13 mouse cellular contexts compared by ENCODE assay signal in genomic region chr11:113198586-113198985, GRCm38 (mm10).
DNase-seq lines count a peak whose midpoint lies in the region; ATAC-seq lines count a peak whose summit lies in the region.
"Had no signal": no experiment of that assay in that cellular context is flagged by ENCODE, and none has a peak within 500 bp of the region (broad histone marks: within the 10 kb centered on the region; RNA-seq: fewer than 3 reads in every experiment).

No protein-coding gene starts in this region.

- no peaks in the 10 kb centered on the region for H3K9me3 ChIP-seq in limb, embryonic 11.5 days (ENCODE audit: control insufficient read depth, low read length)
- H3K9me3 ChIP-seq in limb, embryonic 10.5 days (replicated peaks), result no peaks in the 10 kb centered on the region
- H3K9me3 ChIP-seq in forebrain, embryonic 13.5 days (replicated peaks), result no peaks in the 10 kb centered on the region
- no peaks in the 10 kb centered on the region for H3K9me3 ChIP-seq in hindbrain, embryonic 16.5 days (ENCODE audit: control insufficient read depth, low read length)
- no peaks in the 10 kb centered on the region for H3K9me3 ChIP-seq in neural tube, embryonic 12.5 days

- ATAC-seq in limb, embryonic 11.5 days (ENCODE audit: insufficient number of reproducible peaks, low FRiP score, low TSS enrichment, low read depth), result no peak
- ATAC-seq in forebrain, embryonic 13.5 days, result no peak
- no peak for ATAC-seq in hindbrain, embryonic 16.5 days
- ATAC-seq in neural tube, embryonic 12.5 days (ENCODE audit: low FRiP score, low read depth), result no peak
- no peak for ATAC-seq in megakaryocyte, adult 5-6 weeks (ENCODE audit: poor library complexity, severe bottlenecking)

- no peaks in the 10 kb centered on the region for H3K36me3 ChIP-seq in limb, embryonic 11.5 days (ENCODE audit: control insufficient read depth, insufficient read depth, low read length)
- H3K36me3 ChIP-seq in limb, embryonic 10.5 days, result no peaks in the 10 kb centered on the region
- no peaks in the 10 kb centered on the region for H3K36me3 ChIP-seq in forebrain, embryonic 13.5 days (ENCODE audit: poor library complexity, severe bottlenecking)
- H3K36me3 ChIP-seq in hindbrain, embryonic 16.5 days (ENCODE audit: control insufficient read depth, insufficient read depth, low read length), result no peaks in the 10 kb centered on the region
- no peaks in the 10 kb centered on the region for H3K36me3 ChIP-seq in neural tube, embryonic 12.5 days

- 0 out of 2 replicates have a peak, but pooled peaks cover 2% of the 10 kb centered on the region for H3K27me3 ChIP-seq in limb, embryonic 11.5 days (ENCODE audit: control insufficient read depth, insufficient read depth, low read length)
- peaks cover 15% of the 10 kb centered on the region; the same call in 1 of the 2 replicates for H3K27me3 ChIP-seq in limb, embryonic 10.5 days (ENCODE audit: low read depth, poor library complexity, severe bottlenecking)
- H3K27me3 ChIP-seq in forebrain, embryonic 13.5 days, result no peaks in the 10 kb centered on the region
- no peaks in the 10 kb centered on the region for H3K27me3 ChIP-seq in hindbrain, embryonic 16.5 days (replicated peaks; ENCODE audit: control insufficient read depth, insufficient read depth, low read length)
- H3K27me3 ChIP-seq in neural tube, embryonic 12.5 days (replicated peaks), result no peaks in the 10 kb centered on the region

- peak overlapping the region; percentile 96 for H3K4me2 ChIP-seq in limb, embryonic 11.5 days (ENCODE audit: low read depth, severe bottlenecking)
- H3K4me2 ChIP-seq in forebrain, embryonic 13.5 days, result peak overlapping the region; percentile 81
- H3K4me2 ChIP-seq in hindbrain, embryonic 16.5 days (ENCODE audit: low read length), result peak overlapping the region; percentile 86
- peak overlapping the region; percentile 90 for H3K4me2 ChIP-seq in neural tube, embryonic 12.5 days (replicated peaks)

- DNase-seq in limb, embryonic 11.5 days (ENCODE audit: low spot score), result no peak
- DNase-seq in limb, embryonic 10.5 days (ENCODE audit: low spot score), result no peak
- no peak for DNase-seq in adrenal gland, adult 8-10 months
- DNase-seq in spleen, postnatal 10 days (ENCODE audit: low spot score in 2 of 2), result no peak
- DNase-seq: adrenal gland, postnatal 36 days; cerebellum, adult 2 months; gastrocnemius, postnatal 25 days; left cerebral cortex, postnatal 4 days; retina, postnatal 1 day had no signal

- 73% methylated on average over 15 of the region's 15 CpGs for WGBS in limb, embryonic 11.5 days
- WGBS in limb, embryonic 10.5 days, result 82% methylated on average over 15 of the region's 15 CpGs
- 87% methylated on average over 15 of the region's 15 CpGs for WGBS in forebrain, embryonic 13.5 days
- 84% methylated on average over 15 of the region's 15 CpGs for WGBS in hindbrain, embryonic 16.5 days
- WGBS in neural tube, embryonic 12.5 days, result 83% methylated on average over 15 of the region's 15 CpGs

- no peak overlapping the region for H3K9ac ChIP-seq in limb, embryonic 11.5 days (ENCODE audit: low read length)
- peak overlapping the region; percentile 95; the same call in 1 of the 2 replicates for H3K9ac ChIP-seq in forebrain, embryonic 13.5 days
- no peak overlapping the region for H3K9ac ChIP-seq in hindbrain, embryonic 16.5 days (ENCODE audit: low read depth, low read length)
- peak overlapping the region; percentile 17; the same call in 1 of the 2 replicates for H3K9ac ChIP-seq in neural tube, embryonic 12.5 days

- no peak overlapping the region for H3K27ac ChIP-seq in limb, embryonic 11.5 days (replicated peaks; ENCODE audit: low read depth, low read length)
- H3K27ac ChIP-seq in limb, embryonic 10.5 days, result no peak overlapping the region
- no peak overlapping the region; the same call in 1 of the 2 replicates for H3K27ac ChIP-seq in forebrain, embryonic 13.5 days
- no peak overlapping the region for H3K27ac ChIP-seq in hindbrain, embryonic 16.5 days (ENCODE audit: low read depth, low read length)
- no peak overlapping the region for H3K27ac ChIP-seq in neural tube, embryonic 12.5 days

- H3K4me1 ChIP-seq in limb, embryonic 11.5 days (ENCODE audit: control insufficient read depth, insufficient read depth, low read length), result peaks cover 18% of the 10 kb centered on the region
- peaks cover 54% of the 10 kb centered on the region for H3K4me1 ChIP-seq in limb, embryonic 10.5 days
- H3K4me1 ChIP-seq in forebrain, embryonic 13.5 days, result peaks cover 63% of the 10 kb centered on the region
- peaks cover 8% of the 10 kb centered on the region; the same call in 1 of the 2 replicates for H3K4me1 ChIP-seq in hindbrain, embryonic 16.5 days (ENCODE audit: control insufficient read depth, insufficient read depth, low read depth, low read length)
- peaks cover 44% of the 10 kb centered on the region for H3K4me1 ChIP-seq in neural tube, embryonic 12.5 days

- no peak overlapping the region for H3K4me3 ChIP-seq in limb, embryonic 11.5 days (ENCODE audit: low read depth, low read length)
- no peak overlapping the region for H3K4me3 ChIP-seq in limb, embryonic 10.5 days
- peak overlapping the region; percentile 80 for H3K4me3 ChIP-seq in forebrain, embryonic 13.5 days
- no peak overlapping the region for H3K4me3 ChIP-seq in hindbrain, embryonic 16.5 days (ENCODE audit: low read length)
- peak overlapping the region; percentile 81; the same call in 1 of the 2 replicates for H3K4me3 ChIP-seq in neural tube, embryonic 12.5 days

Comparison
In these comparisons a context has a peak if more than half of its experiments do, and no peak if none do; other contexts are left out.
1. H3K4me3 ChIP-seq: peak in forebrain, embryonic 13.5 days (single experiment) and neural tube, embryonic 12.5 days (single experiment); none in limb, embryonic 11.5 days (single experiment), limb, embryonic 10.5 days (single experiment) and hindbrain, embryonic 16.5 days (single experiment).
2. H3K9ac ChIP-seq: peak in forebrain, embryonic 13.5 days (single experiment) and neural tube, embryonic 12.5 days (single experiment); none in limb, embryonic 11.5 days (single experiment) and hindbrain, embryonic 16.5 days (single experiment).
3. Peak in every context shown above with its lines, with median percentiles within 50 percentile points of each other: H3K4me2 ChIP-seq.